Mouse (Mus musculus): Measurements from ENCODE around the gene Pdss1.

The Pdss1 gene

GRCm38 (mm10) chr2:22957415-22957814, 62.1 kb downstream of the Pdss1 start:
- no peak for DNase-seq (ENCODE audit: low read depth, low spot score)

- no peak for DNase-seq (ENCODE audit: low read depth, low spot score)
These were observed 66.4 kb downstream of the Pdss1 start for GRCm38 (mm10) chr2:22961681-22962080.

DNA sequence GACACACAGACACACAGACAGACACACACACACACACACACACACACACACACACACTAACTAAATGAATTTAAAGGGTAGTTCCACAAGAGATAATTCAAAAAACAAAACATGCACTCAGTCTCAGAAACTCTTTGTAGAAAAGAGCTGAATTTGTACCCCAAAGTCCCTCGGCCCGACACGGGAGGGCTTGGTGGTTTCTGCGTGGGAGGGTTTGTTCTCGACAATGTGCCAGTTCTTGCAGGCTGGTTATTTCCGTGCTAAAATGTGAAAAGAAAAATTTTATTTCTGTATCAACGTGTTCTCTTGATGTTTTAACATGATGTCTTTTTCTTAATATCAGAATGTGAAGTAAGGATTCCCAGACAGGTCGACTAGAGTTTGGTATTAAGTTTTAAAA, 66.9 kb downstream of the Pdss1 start:
- DNase-seq (ENCODE audit: low read depth, low spot score): no peak

DNA sequence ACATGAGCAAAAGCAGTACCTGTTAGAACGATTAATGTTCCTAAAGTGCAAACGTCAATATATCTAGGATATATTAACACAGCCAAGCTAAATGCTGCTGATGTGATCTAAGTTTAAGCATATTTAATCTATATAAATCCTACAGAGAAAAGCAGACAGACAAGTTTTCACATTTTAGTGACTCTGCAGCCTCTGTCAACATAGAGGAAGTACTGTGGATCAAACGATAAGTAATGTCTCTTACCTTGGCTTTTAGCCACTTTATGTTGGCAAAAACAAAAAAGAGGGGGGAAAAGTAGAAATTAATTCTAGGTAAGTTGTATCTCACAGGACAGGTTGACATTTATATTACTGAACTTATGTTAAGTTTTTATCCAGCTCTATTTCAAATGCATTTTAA, 67.6 kb downstream of the Pdss1 start:
- DNase-seq (ENCODE audit: low read depth, low spot score): no peak

GRCm38 (mm10) chr2:22977387-22977973, 82.2 kb downstream of the Pdss1 start:
- DNase-seq (ENCODE audit: low read depth, low spot score): no peak

DNA sequence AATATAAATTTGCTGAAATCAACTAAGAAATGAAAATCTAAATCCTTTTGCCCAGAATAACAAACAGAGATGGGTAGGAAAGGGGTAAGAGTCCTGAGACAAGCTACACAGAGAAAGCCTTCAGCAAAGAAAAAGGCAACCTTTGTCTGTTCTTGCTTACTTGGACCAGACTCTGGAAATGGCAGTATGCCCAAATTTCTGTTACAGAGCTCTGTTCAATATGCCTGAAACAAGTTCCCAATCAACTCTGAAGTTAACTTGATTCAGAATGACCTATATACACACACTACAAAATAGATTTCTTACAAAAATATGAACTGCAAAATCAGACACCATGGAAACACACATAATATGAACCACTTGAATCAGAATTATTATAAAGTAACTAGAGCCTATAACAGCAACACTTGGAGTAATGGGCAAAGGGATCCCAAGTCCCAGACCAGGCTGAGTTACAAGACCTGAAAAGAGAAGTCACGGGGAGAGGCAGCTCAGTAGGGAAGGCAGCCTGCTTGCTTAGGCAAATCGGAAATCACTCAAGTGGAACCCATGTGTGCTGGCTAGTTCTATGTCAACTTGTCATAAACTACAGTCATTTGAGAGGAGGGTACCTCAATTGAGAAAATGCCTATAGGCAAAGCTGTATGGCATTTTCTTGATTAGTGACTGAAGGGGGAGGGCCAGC, 90.8 kb downstream of the Pdss1 start:
- DNase-seq (ENCODE audit: low read depth, low spot score): no peak
